Mouse (Mus musculus) limb, embryonic 10.5 days (tissue): ENCODE results near the gene Ahcyl2. TPM values are rescaled to one million over a fixed set of nuclear protein-coding genes. Genes with fewer than 3 reads are reported as not detected.

Source experiments
- DNase-seq: peaks from one replicate; pipeline ENCODE4 v3.0.0-alpha.2; 2017; ENCODE audit warnings: low spot score
- H3K27ac ChIP-seq: fragments of 300-500 bp; sonication (generic); 2 replicates; pipeline ENCODE4 v1.5.1; 2016; ENCODE audit warnings: mild to moderate bottlenecking
- H3K27me3 ChIP-seq: fragments of 300-500 bp; sonication (generic); 2 replicates; pipeline ENCODE4 v1.6.1; 2016; ENCODE audit warnings: low read depth, mild to moderate bottlenecking; ENCODE audit not compliant: poor library complexity, severe bottlenecking
- H3K36me3 ChIP-seq: fragments of 300-500 bp; sonication (generic); 2 replicates; pipeline ENCODE4 v1.6.1; 2016; ENCODE audit warnings: mild to moderate bottlenecking, moderate library complexity
- H3K4me1 ChIP-seq: fragments of 300-500 bp; sonication (generic); 2 replicates; pipeline ENCODE4 v1.6.1; 2016
- H3K4me3 ChIP-seq: fragments of 300-500 bp; sonication (generic); 2 replicates; pipeline ENCODE4 v1.5.1; 2016; ENCODE audit warnings: mild to moderate bottlenecking, moderate library complexity
- H3K9me3 ChIP-seq: fragments of 300-500 bp; sonication (generic); replicated peaks from 2 replicates; pipeline ENCODE4 v1.6.1; 2016; ENCODE audit warnings: mild to moderate bottlenecking
- WGBS: fragments of 180-500 bp; shearing (Covaris S2); methylation state at CpG from one replicate; pipeline ENCODE4 v1.1.7; 2016; 5-methylcytosine and 5-hydroxymethylcytosine counted together
- polyA plus RNA-seq: library from polyadenylated mRNA; unstranded; fragments of >200 nt; fragmentation: Nextera tagmentation; extraction: Ambion mirVana; gene quantifications from 2 replicates; pipeline ENCODE4 v1.2.1, GENCODE M21; 2016

Ahcyl2 gene
- polyA plus RNA-seq, 1 experiment from 2014 or later, result 15.9 TPM

DNA sequence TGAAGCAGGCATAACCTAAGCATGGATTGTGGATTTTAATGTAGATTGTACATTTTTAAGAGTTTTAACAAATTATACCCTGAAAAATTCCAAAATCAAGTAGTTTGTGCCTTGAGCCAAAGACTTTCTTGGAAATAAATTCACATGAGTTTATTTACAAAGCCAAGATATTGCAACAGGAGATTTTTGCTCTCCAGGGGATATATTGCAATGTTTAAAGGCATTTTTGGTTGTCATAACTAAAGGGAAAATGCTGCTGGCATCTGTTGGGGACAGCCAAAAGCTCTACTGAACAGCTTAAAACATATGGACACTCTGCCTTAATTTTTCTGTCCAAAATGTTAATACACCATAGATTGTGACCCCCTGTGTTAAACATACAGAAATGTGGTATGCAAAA lies 146.3 kb downstream of the Ahcyl2 start:
- H3K4me1 ChIP-seq, result peaks cover 19% of the 10 kb centered on the region
- no peak overlapping the region for H3K27ac ChIP-seq
- H3K4me3 ChIP-seq, result no peak overlapping the region
- DNase-seq, result no peak
- H3K36me3 ChIP-seq, result peaks cover 6% of the 10 kb centered on the region
- no peaks in the 10 kb centered on the region for H3K9me3 ChIP-seq
- peaks cover 44% of the 10 kb centered on the region for H3K27me3 ChIP-seq

GRCm38 (mm10) chr6:29915836-29916235 lies 148.0 kb downstream of the Ahcyl2 start:
- H3K9me3 ChIP-seq, result no peaks in the 10 kb centered on the region
- no peak for DNase-seq
- H3K27ac ChIP-seq, result no peak overlapping the region
- H3K36me3 ChIP-seq, result no peaks in the 10 kb centered on the region
- peaks cover 19% of the 10 kb centered on the region for H3K4me1 ChIP-seq
- peaks cover 55% of the 10 kb centered on the region for H3K27me3 ChIP-seq
- no peak overlapping the region for H3K4me3 ChIP-seq
- WGBS, result 37% methylated on average over 9 of the region's 9 CpGs

GRCm38 (mm10) chr6:29916530-29917382 lies 148.9 kb downstream of the Ahcyl2 start, which contains the start of gene Strip2:
Gene Strip2, plus strand, starts transcription at chr6:29917012.
- Histone ChIP-seq H3K4me1 (peaks cover 19% of the 10 kb centered on the region), H3K27me3 (peaks cover 55% of the 10 kb centered on the region), H3K27ac (peak within 1 kb of the TSS; percentile 26; the same call in 1 of the 2 replicates), H3K9me3 (no peaks in the 10 kb centered on the region), H3K36me3 (no peaks in the 10 kb centered on the region), H3K4me3 (peak within 1 kb of the TSS; percentile 64)
- peak; percentile 96 for DNase-seq
- WGBS, result under 1% methylated on average over 67 of the region's 67 CpGs

GRCm38 (mm10) chr6:29917383-29917720 lies 149.5 kb downstream of the Ahcyl2 start:
- Histone ChIP-seq H3K4me3 (peak overlapping the region; percentile 64), H3K27ac (peak overlapping the region; percentile 26; the same call in 1 of the 2 replicates), H3K9me3 (no peaks in the 10 kb centered on the region), H3K36me3 (no peaks in the 10 kb centered on the region), H3K27me3 (peaks cover 55% of the 10 kb centered on the region), H3K4me1 (peaks cover 19% of the 10 kb centered on the region)
- no peak for DNase-seq
- under 1% methylated on average over 21 of the region's 21 CpGs for WGBS

DNA sequence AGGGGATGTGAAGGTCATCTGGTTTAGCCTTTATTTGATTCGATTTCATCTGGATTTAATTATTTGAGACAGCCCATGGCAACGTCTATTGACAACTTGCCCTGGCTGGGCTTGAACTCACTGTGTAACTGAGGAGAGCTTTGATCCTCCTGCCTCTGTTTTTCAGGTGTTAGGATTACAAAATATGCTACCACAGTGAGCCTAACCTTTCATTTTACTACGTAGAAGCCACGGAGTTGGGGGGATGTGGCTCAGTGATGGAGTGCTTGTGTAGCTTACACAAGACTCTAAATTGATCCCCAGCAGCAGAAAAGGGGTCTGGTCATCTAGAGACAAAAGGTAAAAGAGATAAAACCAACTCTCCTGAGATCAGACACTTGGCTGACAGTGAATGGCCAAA lies 150.1 kb downstream of the Ahcyl2 start:
- H3K36me3 ChIP-seq, result no peaks in the 10 kb centered on the region
- H3K4me1 ChIP-seq, result peaks cover 19% of the 10 kb centered on the region
- H3K27me3 ChIP-seq, result peaks cover 55% of the 10 kb centered on the region
- DNase-seq, result peak; percentile 36
- WGBS, result 36% methylated on average over 4 of the region's 4 CpGs
- no peaks in the 10 kb centered on the region for H3K9me3 ChIP-seq
- peak overlapping the region; percentile 64; the same call in 1 of the 2 replicates for H3K4me3 ChIP-seq
- no peak overlapping the region for H3K27ac ChIP-seq

- peaks cover 28% of the 10 kb centered on the region for H3K27me3 ChIP-seq
- no peak overlapping the region for H3K27ac ChIP-seq
- H3K36me3 ChIP-seq, result no peaks in the 10 kb centered on the region
- peaks cover 11% of the 10 kb centered on the region; the same call in 1 of the 2 replicates for H3K4me1 ChIP-seq
- no peak overlapping the region for H3K4me3 ChIP-seq
- WGBS, result 62% methylated on average over 4 of the region's 4 CpGs
- H3K9me3 ChIP-seq, result no peaks in the 10 kb centered on the region
- DNase-seq, result no peak
Observed at GRCm38 (mm10) chr6:29923501-29923900, 155.7 kb downstream of the Ahcyl2 start.

DNA sequence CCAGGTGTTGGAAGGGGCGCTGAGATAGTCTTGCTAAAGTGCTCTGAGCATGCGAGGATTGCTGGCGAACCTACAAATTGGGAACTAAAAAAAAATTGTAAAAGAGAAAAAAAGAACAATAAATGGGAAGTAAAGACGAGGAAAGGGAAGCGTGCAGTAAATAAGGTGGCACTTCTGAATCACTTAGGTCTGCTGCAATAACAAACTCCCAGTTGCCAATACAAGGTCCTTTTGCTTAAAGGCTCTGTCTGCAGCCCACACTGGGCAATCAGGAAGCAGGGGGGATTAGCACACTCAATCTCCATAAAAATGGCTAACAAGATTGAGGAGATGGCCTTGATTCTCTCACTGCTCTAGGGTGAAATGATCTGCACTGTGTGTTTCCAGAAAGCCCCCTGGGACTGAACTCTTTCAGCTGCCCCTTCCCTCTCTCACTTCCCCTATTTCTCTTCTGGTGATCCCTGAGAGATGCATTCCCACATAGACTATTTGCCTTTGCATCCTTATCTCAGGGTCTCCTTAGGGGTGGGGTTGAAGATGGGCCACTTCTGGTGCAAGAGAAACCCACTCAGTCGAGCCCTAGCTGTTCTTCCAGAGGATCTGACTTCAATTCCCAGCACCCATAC lies 157.9 kb downstream of the Ahcyl2 start:
- no peaks in the 10 kb centered on the region for H3K9me3 ChIP-seq
- peaks cover 11% of the 10 kb centered on the region; the same call in 1 of the 2 replicates for H3K4me1 ChIP-seq
- 56% methylated on average over 6 of the region's 6 CpGs for WGBS
- peaks cover 10% of the 10 kb centered on the region; the same call in 1 of the 2 replicates for H3K27me3 ChIP-seq
- H3K27ac ChIP-seq, result no peak overlapping the region
- no peaks in the 10 kb centered on the region for H3K36me3 ChIP-seq
- H3K4me3 ChIP-seq, result no peak overlapping the region
- DNase-seq, result no peak

- H3K27me3 ChIP-seq, result peaks cover 7% of the 10 kb centered on the region; the same call in 1 of the 2 replicates
- no peak overlapping the region for H3K4me3 ChIP-seq
- H3K4me1 ChIP-seq, result peaks cover 10% of the 10 kb centered on the region; the same call in 1 of the 2 replicates
- DNase-seq, result no peak
- H3K36me3 ChIP-seq, result no peaks in the 10 kb centered on the region
- no peak overlapping the region for H3K27ac ChIP-seq
- no peaks in the 10 kb centered on the region for H3K9me3 ChIP-seq
Observed at GRCm38 (mm10) chr6:29930087-29930486, 162.3 kb downstream of the Ahcyl2 start.

- H3K36me3 ChIP-seq, result no peaks in the 10 kb centered on the region
- WGBS, result 82% methylated on average over 6 of the region's 6 CpGs
Observed at GRCm38 (mm10) chr6:29930665-29931064, 162.9 kb downstream of the Ahcyl2 start.

DNA sequence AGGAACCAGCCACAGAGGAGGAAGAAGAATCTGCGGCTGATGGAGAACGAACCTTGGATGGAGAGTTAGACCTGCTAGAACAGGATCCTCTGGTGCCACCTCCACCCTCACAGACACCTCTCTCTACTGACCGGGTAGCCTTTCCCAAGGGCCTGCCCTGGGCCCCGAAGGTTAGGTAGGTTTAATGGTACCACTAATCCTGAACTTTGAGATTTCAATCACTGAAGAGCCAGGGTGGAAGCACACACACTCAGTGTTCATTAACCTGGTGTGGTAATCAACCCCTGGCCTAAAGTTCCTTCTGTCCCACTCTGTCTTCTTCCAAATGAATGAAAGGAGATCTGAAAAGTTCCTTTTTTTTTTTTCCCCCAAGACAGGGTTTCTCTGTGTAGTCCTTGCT lies 163.4 kb downstream of the Ahcyl2 start:
- Histone ChIP-seq H3K27me3 (0 out of 2 replicates have a peak, but pooled peaks cover 4% of the 10 kb centered on the region), H3K4me3 (no peak overlapping the region), H3K36me3 (no peaks in the 10 kb centered on the region), H3K9me3 (no peaks in the 10 kb centered on the region), H3K4me1 (no peaks in the 10 kb centered on the region), H3K27ac (no peak overlapping the region)
- 82% methylated on average over 4 of the region's 4 CpGs for WGBS
- DNase-seq, result no peak

More at GRCm38 (mm10) chr6:29930665-29931064, 162.9 kb downstream of the Ahcyl2 start:
- H3K4me3 ChIP-seq, result no peak overlapping the region
- H3K27ac ChIP-seq, result no peak overlapping the region
- no peaks in the 10 kb centered on the region for H3K9me3 ChIP-seq
- H3K27me3 ChIP-seq, result 0 out of 2 replicates have a peak, but pooled peaks cover 4% of the 10 kb centered on the region
- no peak for DNase-seq
- H3K4me1 ChIP-seq, result 0 out of 2 replicates have a peak, but pooled peaks cover 4% of the 10 kb centered on the region

DNA sequence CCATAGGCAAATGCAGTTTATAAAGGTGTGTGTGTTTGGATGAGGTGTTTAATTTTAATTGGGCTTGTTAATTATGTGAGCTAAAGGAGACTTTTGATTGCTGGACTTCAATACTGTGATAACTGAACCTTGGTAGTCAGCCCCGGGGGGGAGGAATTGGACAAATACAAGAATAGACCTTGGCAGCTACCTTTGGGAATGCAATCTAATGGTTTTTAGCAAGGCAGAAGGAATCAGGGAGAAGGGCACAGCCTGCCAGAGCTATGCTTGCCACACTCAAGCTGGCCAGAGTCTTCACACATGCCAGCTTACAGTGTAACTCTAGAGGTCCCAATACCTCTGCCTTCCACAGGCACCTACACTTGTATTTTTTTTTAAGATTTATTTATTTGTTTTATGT lies 167.9 kb downstream of the Ahcyl2 start:
- no peak for DNase-seq
- 92% methylated on average over 1 of the region's 1 CpGs for WGBS
- Histone ChIP-seq H3K27ac (no peak overlapping the region), H3K9me3 (no peaks in the 10 kb centered on the region), H3K4me3 (no peak overlapping the region), H3K4me1 (no peaks in the 10 kb centered on the region), H3K36me3 (no peaks in the 10 kb centered on the region), H3K27me3 (no peaks in the 10 kb centered on the region)

- H3K4me3 ChIP-seq, result no peak overlapping the region
- no peaks in the 10 kb centered on the region for H3K27me3 ChIP-seq
- H3K27ac ChIP-seq, result no peak overlapping the region
- H3K9me3 ChIP-seq, result no peaks in the 10 kb centered on the region
- no peak for DNase-seq
- H3K36me3 ChIP-seq, result no peaks in the 10 kb centered on the region
- H3K4me1 ChIP-seq, result no peaks in the 10 kb centered on the region
- WGBS, result 84% methylated on average over 4 of the region's 4 CpGs
Observed at GRCm38 (mm10) chr6:29940428-29940827, 172.6 kb downstream of the Ahcyl2 start.

DNA sequence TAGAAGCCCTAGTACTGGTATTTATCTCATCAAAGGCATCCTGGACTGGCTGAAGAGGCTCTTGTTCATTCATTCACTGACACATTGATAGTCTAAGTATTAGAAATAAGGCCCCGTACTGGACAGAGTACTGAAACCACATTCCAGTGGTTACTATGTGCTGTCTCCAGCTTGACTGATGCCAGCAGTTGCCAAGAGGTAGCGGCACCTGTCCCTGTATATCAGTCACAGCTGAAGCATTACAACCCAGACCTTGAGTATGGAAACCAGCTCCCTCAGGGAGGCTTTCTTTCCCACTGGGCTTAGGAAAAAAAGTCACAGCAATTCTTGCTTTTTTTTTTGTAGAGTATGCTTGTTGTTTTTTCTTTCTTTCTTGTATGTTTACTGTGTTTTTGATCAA lies 173.2 kb downstream of the Ahcyl2 start:
- Histone ChIP-seq H3K4me3 (no peak overlapping the region), H3K9me3 (no peaks in the 10 kb centered on the region), H3K27me3 (no peaks in the 10 kb centered on the region), H3K36me3 (no peaks in the 10 kb centered on the region), H3K27ac (no peak overlapping the region), H3K4me1 (no peaks in the 10 kb centered on the region)
- DNase-seq, result no peak
- WGBS, result 92% methylated on average over 2 of the region's 2 CpGs
